Mouse (Mus musculus) bone marrow macrophage, adult 2 months (primary cell): Measurements from ENCODE around the gene Slc25a19. TPM values are rescaled to one million over a fixed set of nuclear protein-coding genes. Genes with fewer than 3 reads are reported as not detected.
A peak's percentile ranks its signal among the peaks of the same experiment; 100 is the strongest.

ENCODE experiments used
- H3K27ac ChIP-seq: 2 replicates; pipeline ENCODE4 v1.5.1; 2012; ENCODE audit warnings: low read depth, low read length; ENCODE audit not compliant: insufficient read depth
- H3K4me1 ChIP-seq: 2 replicates; pipeline ENCODE4 v1.6.1; 2012; ENCODE audit warnings: low read length; ENCODE audit not compliant: control insufficient read depth, insufficient read depth
- H3K4me3 ChIP-seq: 2 replicates; pipeline ENCODE4 v1.5.1; 2012; ENCODE audit warnings: mild to moderate bottlenecking, low read length, moderate library complexity; ENCODE audit not compliant: insufficient read depth
- CTCF ChIP-seq: IDR thresholded peaks from 2 replicates; pipeline ENCODE4 v1.5.1; 2012; ENCODE audit warnings: low read depth, mild to moderate bottlenecking, low read length, moderate library complexity
- POLR2A ChIP-seq: IDR thresholded peaks from 2 replicates; pipeline ENCODE4 v1.6.1; 2012; ENCODE audit warnings: mild to moderate bottlenecking, low read depth, low read length, borderline replicate concordance
- polyA plus RNA-seq: library from polyadenylated mRNA; stranded (reverse); fragments of >200 nt; gene quantifications from 2 replicates; pipeline ENCODE4 v1.2.4, GENCODE M21; 2012; ENCODE audit not compliant: missing spikeins, insufficient read depth, insufficient read length

Slc25a19 gene
- polyA plus RNA-seq, 1 experiment: 37.0 TPM

DNA sequence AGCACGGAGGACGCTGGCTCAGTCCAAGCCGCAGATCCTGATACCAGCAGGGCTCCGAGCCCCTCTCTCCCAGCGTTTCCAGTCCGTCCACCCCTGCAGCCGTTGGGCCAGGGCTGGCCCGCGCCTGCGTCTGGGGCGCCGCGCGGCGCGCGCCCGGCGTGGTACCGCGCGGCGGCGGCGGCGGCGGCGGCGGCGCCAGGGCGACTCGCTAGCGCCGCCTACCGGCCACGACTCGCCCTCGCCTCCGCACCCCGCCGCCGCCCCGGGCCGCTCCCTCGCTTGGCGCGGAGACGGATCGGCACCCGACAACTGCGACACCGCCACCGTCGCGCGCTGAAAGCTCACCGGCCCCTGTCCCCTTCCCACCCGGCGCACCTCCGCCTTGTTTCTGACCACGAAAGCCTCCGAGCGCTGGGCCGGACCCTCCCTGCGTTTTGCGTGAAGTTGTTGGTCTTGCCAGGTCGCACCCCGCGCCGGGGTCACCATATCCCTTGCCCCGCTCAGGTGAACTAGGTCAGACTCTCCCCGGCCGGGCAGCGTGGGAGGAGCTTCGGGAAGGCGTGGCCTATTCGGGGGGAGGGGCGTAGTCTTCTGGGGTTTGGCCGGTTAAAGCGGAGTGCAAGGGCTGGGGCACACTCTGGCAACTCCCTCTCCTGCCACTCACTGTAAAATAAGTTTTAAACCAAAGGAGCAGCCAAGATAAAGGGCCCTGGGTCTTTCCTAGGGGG lies 15.5 kb downstream of the Slc25a19 start, which contains the start of gene Mif4gd:
Mif4gd (minus strand) TSS at position 560 of the 728 bp plus-strand sequence.
- TF ChIP-seq POLR2A (no peak), CTCF (peak; percentile 18; the same call in 1 of the 2 replicates)
- peaks cover 26% of the 10 kb centered on the region for H3K4me1 ChIP-seq
- peak within 1 kb of the TSS; percentile 93 for H3K27ac ChIP-seq
- peak within 1 kb of the TSS; percentile 98 for H3K4me3 ChIP-seq

DNA sequence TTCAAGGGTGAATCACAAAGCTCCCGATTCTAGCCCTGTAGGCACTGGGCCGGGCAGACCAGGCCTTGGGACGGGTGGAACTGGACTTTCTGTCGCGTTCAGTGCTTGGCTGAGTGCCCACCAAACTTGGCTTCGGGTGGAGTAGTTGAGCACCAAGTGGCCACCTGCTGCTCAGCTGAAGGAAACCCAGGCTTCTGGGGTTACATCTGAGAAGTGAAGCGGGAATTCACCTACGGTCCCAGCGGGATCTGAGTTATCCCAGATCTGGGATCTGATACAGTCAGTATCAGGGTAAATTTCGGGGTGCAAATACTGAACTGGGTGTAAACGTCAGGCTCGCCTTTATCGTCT lies 16.1 kb downstream of the Slc25a19 start:
- peak overlapping the region; percentile 38 for H3K27ac ChIP-seq
- no peak for TF ChIP-seq POLR2A
- no peak for TF ChIP-seq CTCF
- peaks cover 26% of the 10 kb centered on the region for H3K4me1 ChIP-seq

DNA sequence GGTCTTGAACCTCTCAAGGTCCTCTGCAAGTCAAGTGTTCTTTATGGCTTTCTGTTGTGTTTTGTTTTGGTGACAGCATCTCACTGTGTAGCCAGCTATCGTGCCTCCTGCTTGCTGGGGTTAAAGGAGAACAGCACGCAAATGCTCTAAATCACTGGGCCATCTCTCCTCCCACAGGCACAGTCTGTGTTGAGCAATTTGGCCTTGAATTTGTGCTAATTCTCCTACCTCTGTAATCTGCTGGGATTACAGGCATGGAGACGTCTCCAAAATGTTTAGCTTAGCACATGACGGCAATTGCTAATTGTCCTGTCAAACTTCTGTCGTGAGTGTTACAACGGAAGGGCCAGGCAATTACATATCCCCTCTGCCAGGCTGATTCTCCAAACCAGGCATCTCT lies 16.9 kb downstream of the Slc25a19 start:
- peaks cover 26% of the 10 kb centered on the region for H3K4me1 ChIP-seq
- no peak for TF ChIP-seq CTCF
- TF ChIP-seq POLR2A: no peak
- no peak overlapping the region for H3K4me3 ChIP-seq
- H3K27ac ChIP-seq: no peak overlapping the region

More for the DNA sequence above, 16.1 kb downstream of the Slc25a19 start:
- peak overlapping the region; percentile 98 for H3K4me3 ChIP-seq

DNA sequence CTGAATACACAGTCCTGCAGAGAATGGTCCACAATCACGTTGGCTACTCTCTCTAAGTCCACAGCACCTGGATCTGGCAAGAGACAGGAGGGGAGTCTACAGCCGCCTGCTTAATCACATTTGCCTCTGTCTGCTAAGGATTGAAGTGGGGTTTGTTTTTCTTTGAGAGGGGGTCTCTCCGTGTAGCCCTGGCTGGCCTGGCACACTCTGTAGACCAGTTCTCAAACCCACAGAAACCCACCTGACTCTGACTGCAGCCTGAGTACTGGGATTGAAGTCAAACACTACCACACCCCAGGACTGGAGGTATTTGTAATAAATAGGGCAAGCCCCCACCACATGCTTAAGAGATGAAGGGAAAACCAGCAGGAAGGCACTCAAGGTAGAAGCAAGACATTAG lies 18.5 kb downstream of the Slc25a19 start:
- TF ChIP-seq POLR2A: no peak
- no peak for TF ChIP-seq CTCF
- Histone ChIP-seq H3K4me1 (peaks cover 31% of the 10 kb centered on the region), H3K27ac (no peak overlapping the region), H3K4me3 (no peak overlapping the region)

DNA sequence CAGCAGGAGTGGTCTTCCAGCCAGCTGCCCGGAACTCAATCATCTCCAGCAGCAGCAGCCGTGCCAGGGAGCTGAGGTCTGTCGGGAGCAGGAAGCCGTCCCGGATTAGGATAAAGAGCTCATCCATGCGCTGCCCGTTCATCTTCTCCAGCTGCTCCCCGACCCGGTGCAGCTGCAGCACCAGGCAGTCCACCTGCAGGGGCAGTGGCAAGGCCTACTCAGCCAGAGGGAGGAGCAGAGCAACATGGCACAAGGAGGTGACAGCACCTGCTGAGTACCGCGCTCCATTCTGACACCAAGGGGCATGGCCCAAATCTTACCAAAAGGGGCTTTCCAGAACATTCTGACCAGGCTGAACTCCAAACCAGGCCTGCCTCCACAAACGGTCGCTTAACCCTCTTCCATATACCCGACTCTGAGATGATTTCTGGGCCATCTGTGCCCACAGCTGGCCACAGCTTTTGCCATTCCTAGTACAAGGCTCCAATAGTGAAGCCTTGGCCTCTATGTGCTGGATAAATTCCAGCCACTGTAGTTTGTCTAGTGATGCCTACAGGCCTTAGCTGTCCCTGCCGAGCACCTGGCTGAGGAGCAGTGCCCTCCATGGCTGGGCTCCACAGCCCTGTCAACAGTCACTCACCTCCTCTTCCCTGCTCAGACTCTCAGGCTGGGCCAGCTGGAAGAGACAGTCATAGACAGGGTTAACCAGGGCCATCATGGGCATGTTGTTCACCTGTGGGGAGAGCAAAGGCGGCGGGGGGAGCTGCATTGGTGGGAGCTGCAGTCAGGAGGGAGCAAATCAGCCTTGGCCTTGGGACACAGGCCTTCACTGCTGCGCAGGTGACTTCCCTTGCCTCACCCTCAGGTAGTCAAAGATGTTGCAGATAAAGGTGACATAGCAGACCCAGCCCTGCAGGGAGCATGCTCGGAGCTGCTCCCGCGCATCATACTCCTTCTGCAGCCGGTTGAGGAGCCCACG lies 19.4 kb downstream of the Slc25a19 start:
- Histone ChIP-seq H3K4me1 (peaks cover 22% of the 10 kb centered on the region), H3K27ac (no peak overlapping the region), H3K4me3 (no peak overlapping the region)
- no peak for TF ChIP-seq CTCF
- TF ChIP-seq POLR2A: no peak

DNA sequence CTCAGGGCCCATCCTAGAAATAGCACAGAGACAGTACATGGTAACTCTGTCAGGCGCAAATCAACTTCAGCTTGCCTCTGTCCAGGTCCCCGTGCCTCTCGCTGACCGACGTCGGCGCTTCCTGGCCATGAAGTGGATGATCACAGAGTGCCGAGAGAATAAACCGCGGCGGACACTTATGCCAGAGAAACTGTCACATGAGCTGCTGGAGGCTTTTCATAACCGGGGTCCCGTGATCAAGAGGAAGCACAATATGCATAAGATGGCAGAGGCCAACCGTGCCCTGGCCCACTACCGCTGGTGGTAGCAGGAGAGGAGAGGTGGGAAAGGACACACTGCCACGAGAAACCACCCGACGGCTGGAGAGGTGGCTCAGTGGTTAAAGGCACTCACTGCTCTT lies 21.4 kb downstream of the Slc25a19 start:
- H3K4me3 ChIP-seq: no peak overlapping the region
- H3K27ac ChIP-seq: no peak overlapping the region
- TF ChIP-seq POLR2A: no peak
- no peak for TF ChIP-seq CTCF
- H3K4me1 ChIP-seq: peaks cover 22% of the 10 kb centered on the region

DNA sequence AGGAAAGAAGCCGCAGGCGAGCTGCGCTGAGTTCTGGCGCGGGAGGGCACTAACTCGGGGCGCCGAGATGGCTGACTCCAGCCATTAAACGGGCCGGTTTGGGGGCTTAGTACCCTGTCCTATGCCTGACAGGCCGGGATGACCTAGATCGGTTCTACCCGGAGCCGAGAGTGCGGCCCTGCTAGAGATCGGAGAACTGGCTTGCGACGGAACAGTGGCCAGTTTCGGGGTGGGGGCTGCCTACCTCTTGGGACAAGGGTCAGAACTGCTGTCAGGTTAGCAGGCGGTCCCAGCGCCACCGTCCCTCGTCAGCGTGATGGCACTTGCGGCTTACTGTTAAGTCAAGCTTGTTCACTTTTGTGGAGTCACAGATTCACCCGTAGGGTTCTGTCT lies 23.8 kb downstream of the Slc25a19 start:
- Histone ChIP-seq H3K4me3 (peak overlapping the region; percentile 94), H3K4me1 (peaks cover 34% of the 10 kb centered on the region), H3K27ac (peak overlapping the region; percentile 96)
- no peak for TF ChIP-seq CTCF
- TF ChIP-seq POLR2A: no peak

DNA sequence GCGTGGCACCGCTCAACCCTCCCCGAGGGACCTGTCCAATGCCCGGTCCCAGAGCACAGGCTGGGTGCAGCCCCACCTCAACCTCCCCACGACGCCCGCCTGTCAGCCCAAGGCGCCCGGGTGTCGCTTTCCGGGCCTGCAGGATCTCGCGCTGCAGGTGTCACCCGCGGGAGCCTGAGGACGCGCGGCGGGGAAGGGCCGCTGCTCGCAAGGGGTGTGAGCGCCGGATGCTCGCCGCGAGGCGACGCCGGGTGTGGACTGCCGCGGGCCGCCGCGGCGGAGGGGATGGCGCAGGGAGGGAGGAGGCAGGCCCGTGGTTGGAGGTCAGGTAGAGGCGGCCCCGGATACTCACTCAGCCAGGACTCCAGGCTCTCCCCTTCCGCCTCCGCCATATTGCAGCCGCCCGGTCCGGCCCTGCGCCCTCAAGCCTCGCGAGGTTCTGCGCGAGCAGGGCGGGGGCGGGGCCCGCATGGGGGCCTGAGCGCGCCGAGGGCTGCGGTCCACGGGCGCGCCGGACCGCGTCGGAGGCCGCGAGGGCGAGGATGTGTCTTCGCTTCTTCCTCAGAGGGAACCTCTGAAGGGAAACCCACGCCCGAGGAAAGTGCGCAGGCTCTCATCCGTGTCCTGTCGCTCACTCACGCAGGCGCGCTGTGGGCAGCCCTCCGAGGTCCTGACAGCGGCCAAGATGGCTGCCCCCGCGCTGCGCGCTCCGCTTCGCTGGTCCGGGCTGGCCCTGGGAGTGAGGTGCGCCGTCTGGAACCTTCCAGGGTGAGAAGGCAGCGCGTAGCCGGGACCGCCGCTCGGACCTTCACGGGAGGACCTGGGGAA lies 24.4 kb downstream of the Slc25a19 start, which contains the start of the genes Mrps7 and Gga3:
Mrps7 (plus strand) TSS at position 450 of the 828 bp plus-strand sequence.
Gga3 (minus strand) TSS at position 576 of the 828 bp plus-strand sequence.
- TF ChIP-seq POLR2A (peak; percentile 33), CTCF (no peak)
- Histone ChIP-seq H3K27ac (peak within 1 kb of the TSS; percentile 96), H3K4me1 (peaks cover 38% of the 10 kb centered on the region), H3K4me3 (peak within 1 kb of the TSS; percentile 94)

DNA sequence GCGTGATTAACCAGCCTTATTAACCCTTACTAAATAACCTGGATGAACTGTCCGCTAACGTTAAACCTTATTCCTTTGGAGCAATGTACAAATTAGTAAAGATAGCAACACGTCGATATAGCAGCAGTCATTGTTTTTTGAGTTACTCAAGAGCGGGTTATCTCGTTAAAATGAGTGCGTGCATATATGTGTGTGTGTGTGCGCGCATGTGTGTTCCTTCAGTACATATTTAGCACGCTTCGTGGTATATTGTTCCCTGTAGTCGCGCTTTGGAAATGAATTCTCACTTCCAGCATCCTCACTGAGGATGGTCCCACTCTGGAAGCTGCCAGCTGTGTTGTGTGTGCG lies 25.0 kb downstream of the Slc25a19 start:
- Histone ChIP-seq H3K4me1 (peaks cover 44% of the 10 kb centered on the region), H3K4me3 (peak overlapping the region; percentile 94), H3K27ac (peak overlapping the region; percentile 96)
- TF ChIP-seq CTCF: no peak
- TF ChIP-seq POLR2A: no peak
